Mouse (Mus musculus): ENCODE data around the gene Zfp142.

- TF ChIP-seq CTCF (IDR thresholded peaks at IDR 0.05; ENCODE audit: control insufficient read depth, insufficient read depth, insufficient replicate concordance, low read depth, low read length): no peak
- no peak for TF ChIP-seq POLR2A (IDR thresholded peaks at IDR 0.05; ENCODE audit: control insufficient read depth, low read depth, low read length)
Observed at GRCm38 (mm10) chr1:74594434-74594833, 6.4 kb upstream of the Zfp142 start.
